Mouse (Mus musculus) cortical plate, adult 2 months (tissue): ENCODE results near the gene Asf1b. TPM values are rescaled to one million over a fixed set of nuclear protein-coding genes. Genes with fewer than 3 reads are reported as not detected.

Source experiments
- H3K27ac ChIP-seq: fragments of 200-500 bp; 2 replicates; pipeline ENCODE4 v1.5.1; 2012; ENCODE audit warnings: low read length, control low read depth, inconsistent platforms; ENCODE audit not compliant: insufficient read depth
- H3K4me1 ChIP-seq: fragments of 200-500 bp; 2 replicates; pipeline ENCODE4 v1.6.1; 2011; ENCODE audit warnings: low read length; ENCODE audit not compliant: control insufficient read depth, insufficient read depth
- H3K4me3 ChIP-seq: fragments of 200-500 bp; 2 replicates; pipeline ENCODE4 v1.5.1; 2011; ENCODE audit warnings: mild to moderate bottlenecking, low read length, control low read depth; ENCODE audit not compliant: insufficient read depth
- CTCF ChIP-seq: fragments of 200-500 bp; IDR thresholded peaks from 2 replicates; pipeline ENCODE4 v1.5.1; 2011; ENCODE audit warnings: mild to moderate bottlenecking, control low read depth, low read length; ENCODE audit not compliant: insufficient read depth; ENCODE audit errors: extremely low read depth
- POLR2A ChIP-seq: fragments of 200-500 bp; IDR thresholded peaks from 2 replicates; pipeline ENCODE4 v1.6.1; 2011; ENCODE audit warnings: mild to moderate bottlenecking, low read length, control low read depth; ENCODE audit not compliant: insufficient read depth; ENCODE audit errors: extremely low read depth
- polyA plus RNA-seq: library from polyadenylated mRNA; depleted of rRNA; stranded (reverse); fragments of >200 nt; gene quantifications from 2 replicates; pipeline ENCODE4 v1.2.3, GENCODE M21; 2012; rRNA removed

Gene Asf1b
- polyA plus RNA-seq = 1.2 and 1.4 TPM in 2 replicates

DNA sequence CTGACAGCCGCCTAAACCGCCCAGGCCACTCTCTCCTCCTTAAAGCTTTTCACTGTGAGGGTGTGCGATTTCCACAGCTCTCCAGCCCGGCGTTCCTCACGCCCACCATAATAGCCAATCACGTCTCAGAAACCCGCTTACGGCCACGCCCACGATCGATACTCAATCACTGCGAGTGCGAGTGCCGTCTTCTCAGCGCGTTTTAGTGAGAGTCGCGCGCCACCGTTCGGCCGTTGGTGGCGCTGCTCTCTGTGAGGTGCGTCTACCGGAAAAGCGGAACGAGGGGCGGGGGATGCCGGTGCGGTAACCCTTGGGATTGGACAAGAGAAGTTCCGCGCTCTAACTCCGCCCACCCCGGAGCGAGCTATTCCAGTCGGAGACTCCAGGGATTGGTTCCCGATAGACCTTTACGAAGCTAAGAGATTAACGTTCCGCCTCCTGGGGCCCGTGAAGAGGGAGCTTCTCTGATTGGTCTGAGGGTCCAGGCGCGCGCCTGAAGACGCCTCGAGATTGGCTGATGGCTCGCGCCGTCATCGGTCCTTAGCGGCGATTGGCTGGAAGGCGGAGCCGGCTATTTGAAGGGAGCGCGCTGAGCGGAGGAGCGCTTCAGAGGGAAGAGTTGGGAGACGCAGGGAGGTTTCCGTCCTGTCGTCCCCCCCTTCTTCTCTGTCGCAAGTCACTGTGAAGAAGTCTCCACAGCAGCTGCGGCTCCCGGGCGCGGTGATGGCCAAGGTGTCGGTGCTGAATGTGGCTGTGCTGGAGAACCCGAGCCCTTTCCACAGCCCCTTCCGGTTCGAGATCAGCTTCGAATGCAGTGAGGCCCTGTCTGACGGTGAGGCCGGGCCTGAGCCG lies at the start of gene Asf1b, which contains the start of gene Gm10644:
Asf1b (plus strand) TSS at position 402 of the 852 bp plus-strand sequence.
Gm10644 (minus strand) TSS at position 100 of the 852 bp plus-strand sequence.
- no peaks in the 10 kb centered on the region for H3K4me1 ChIP-seq
- TF ChIP-seq POLR2A (peak; percentile 44; the same call in 1 of the 2 replicates), CTCF (peak; percentile 79)
- H3K4me3 ChIP-seq = peak within 1 kb of the TSS; percentile 38
- H3K27ac ChIP-seq = no peak within 1 kb of the TSS

DNA sequence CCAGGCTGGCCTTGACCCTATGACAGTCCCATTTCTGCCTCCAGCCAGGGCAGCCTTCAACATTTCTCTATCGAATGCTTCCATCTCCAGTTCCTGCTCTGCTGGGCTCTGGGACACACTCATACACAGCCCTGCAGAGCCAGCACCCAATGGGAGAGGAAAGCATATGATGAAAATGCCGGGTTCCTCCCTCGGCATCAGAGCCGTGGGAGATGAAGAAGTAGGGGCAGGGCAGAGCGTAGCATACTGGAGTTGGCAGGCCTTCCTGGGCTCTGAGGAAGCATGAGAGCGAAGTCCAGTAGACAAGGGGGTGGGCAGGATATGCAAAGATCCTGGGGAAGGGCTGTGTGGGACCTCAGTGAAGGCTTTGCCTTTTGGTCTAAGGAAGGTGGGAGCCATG lies 46.7 kb upstream of the Asf1b start:
- Histone ChIP-seq H3K4me3 (no peak overlapping the region), H3K27ac (0 out of 2 replicates have a peak overlapping the region, but pooled peaks have one; percentile 63), H3K4me1 (peaks cover 18% of the 10 kb centered on the region)
- TF ChIP-seq CTCF (no peak), POLR2A (no peak)

DNA sequence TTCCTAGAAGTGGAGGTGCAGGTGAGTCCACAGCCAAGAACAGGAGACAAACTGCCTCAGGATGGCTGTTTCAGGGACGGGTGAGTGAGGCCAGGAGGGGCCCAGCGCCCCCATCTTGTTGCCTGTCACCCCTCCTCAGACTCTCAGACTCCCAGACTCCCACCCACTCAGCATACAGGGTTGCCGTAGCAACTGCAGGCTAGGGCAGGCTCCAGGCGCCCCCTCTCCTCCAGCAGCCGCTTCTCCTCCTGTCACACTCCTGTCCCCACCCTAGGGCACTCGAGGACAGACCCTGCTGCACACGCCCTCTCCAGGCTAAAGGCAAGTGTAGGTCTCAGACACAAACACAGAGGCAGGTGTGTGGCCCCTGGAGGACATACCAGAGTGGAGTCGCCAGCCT lies 46.0 kb upstream of the Asf1b start:
- Histone ChIP-seq H3K4me1 (peaks cover 14% of the 10 kb centered on the region), H3K4me3 (no peak overlapping the region), H3K27ac (peak overlapping the region; percentile 75)
- TF ChIP-seq POLR2A (no peak), CTCF (no peak)

DNA sequence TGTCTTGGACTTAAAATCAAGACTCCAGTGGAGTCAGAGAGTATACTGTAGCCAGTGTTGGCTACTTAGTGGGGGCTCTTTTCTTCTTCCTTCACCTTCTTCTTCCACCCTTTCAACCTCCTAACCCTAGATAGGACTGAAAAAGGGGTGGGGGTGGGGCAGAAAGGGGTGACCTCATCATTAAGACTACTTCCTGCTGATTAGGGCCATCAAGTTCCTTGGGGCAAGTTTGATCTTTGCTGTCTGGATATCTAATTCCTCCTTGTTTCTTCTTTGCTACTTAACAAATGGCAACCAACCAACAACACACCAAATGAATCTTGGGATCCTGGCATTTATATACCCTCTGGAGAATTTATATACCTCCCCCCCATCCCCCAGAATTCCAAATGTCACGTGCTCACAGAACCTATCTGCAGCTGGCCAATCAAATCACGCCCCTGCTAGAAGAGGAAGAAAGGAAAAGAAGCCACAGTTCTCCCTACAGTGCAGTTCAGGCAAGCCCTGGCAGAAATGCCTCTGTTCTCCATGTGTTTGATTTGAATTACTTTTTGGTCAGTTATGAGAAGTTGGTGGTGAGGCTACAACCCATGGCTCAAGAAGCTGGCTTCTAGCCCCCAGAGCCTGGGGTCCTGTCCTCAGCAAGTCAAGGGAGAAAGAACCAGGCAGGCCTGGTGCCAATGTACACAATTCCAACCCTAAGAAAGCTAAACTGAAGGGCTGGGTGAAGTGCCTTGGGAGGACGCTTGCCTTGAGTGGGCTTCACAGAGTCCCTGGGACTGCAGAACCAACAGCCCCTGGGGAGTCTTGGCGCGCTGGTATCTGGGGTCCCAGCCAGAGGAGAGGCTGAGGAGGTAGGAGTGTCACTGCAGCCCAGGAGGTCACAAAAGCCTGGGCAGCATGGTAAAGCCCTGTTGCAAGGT lies 43.2 kb upstream of the Asf1b start:
- TF ChIP-seq POLR2A (no peak), CTCF (no peak)
- Histone ChIP-seq H3K4me1 (peaks cover 24% of the 10 kb centered on the region), H3K27ac (no peak overlapping the region), H3K4me3 (no peak overlapping the region)

DNA sequence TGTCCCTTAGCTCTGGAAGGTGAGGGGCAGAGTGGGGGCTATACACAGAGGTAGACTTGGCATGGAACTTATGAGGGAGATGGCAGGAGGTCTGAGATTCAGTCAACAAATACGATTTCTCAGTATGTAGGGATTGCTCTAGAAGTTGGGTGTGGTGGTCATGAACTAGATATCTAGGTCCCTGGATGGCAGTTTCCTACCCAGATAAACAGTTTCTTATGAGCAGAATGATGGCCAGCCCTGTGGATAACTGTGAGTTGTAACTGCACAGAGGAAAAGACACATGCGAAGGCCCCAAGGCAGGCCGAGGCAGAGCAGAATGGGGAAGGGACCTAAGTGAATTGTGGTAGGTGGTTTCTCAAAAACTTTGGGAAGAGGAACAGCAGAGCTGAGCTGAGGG lies 41.1 kb upstream of the Asf1b start:
- H3K27ac ChIP-seq = 0 out of 2 replicates have a peak overlapping the region, but pooled peaks have one; percentile 70
- no peak overlapping the region for H3K4me3 ChIP-seq
- peaks cover 24% of the 10 kb centered on the region for H3K4me1 ChIP-seq
- TF ChIP-seq CTCF = no peak
- no peak for TF ChIP-seq POLR2A

DNA sequence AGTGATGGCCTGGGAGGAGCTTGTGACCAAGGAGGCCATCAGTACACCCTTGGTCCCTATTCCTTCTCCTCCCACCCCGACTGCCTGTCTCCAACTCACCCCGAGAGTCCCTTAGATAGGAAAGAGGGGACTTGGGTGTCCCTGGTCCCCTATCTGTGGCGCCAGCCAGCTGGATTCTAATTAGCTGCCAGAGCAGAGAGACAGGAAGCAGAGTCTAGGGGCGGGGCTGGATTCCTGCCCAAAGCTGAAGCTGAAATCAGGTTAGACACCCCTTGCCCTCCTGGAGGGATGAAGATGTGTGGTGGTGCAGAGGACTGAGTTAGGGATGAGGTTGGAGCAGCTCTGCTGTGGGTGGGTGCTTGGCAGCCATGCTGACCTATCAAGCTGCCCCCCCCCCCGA lies 40.4 kb upstream of the Asf1b start:
- no peak overlapping the region for H3K4me3 ChIP-seq
- H3K4me1 ChIP-seq = peaks cover 21% of the 10 kb centered on the region
- TF ChIP-seq CTCF = no peak
- no peak for TF ChIP-seq POLR2A
- peak overlapping the region; percentile 70 for H3K27ac ChIP-seq

DNA sequence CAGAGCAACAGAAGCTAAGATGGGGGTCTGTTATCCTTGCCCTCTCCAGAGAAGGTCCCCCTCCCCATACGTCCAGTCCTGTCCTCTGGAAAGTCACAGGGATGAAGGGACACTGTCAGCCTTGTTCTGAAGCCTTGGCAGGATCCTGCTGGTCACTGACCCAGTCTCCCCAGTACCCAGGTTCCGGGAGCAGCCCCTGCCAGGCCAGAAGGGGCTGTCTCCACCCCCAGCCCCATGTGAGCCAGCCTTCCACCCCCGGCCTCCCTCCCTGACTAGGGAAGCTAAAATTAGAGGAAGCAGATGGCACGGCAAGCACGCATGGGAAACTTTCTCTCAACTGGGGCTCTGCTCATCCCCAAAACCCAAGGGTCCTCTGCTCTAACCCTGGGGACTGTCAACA lies 39.3 kb upstream of the Asf1b start:
- peaks cover 21% of the 10 kb centered on the region for H3K4me1 ChIP-seq
- 0 out of 2 replicates have a peak overlapping the region, but pooled peaks have one; percentile 4 for H3K4me3 ChIP-seq
- no peak for TF ChIP-seq POLR2A
- peak overlapping the region; percentile 70 for H3K27ac ChIP-seq

DNA sequence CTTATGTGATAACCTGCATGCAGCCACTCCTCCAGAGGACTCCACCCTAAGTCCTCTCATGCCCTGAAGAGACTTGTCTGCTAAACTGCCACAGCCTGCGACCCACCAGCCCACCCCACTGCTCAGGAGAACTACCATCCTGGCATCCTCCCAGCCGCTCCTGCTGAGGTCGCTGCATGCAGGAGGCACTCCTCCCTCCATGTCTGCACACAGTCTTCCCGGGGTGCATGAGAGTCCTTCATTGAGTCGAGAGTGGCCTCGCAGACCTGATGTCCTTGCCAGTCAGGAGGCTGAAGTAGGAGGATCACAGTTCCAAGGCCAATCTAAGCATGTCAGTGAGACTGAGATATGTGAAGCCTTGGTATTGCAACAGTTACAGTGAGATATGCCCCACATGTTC lies 37.7 kb upstream of the Asf1b start:
- Histone ChIP-seq H3K4me1 (peaks cover 23% of the 10 kb centered on the region), H3K27ac (no peak overlapping the region), H3K4me3 (no peak overlapping the region)
- TF ChIP-seq POLR2A (no peak), CTCF (no peak)

DNA sequence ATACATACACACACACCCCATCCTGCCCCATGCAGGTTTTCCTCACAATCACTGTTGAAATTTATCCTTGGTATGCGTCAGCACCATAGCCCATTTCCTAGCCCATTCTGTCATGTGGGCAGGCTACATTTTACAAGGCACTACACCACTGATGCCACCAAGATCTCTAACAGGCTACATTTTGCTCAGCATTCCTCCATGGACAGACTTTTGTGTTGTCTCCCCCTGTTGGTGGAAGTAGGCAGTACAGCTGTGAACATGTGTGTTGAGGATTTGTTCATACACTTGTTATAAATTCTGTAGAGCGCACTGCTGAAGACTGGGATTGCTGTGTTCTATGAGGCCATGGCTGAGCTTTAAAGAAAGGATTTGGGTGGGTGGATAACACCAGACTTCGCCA lies 33.7 kb upstream of the Asf1b start:
- TF ChIP-seq CTCF (peak; percentile 87), POLR2A (no peak)
- Histone ChIP-seq H3K27ac (no peak overlapping the region), H3K4me1 (peaks cover 8% of the 10 kb centered on the region), H3K4me3 (no peak overlapping the region)

DNA sequence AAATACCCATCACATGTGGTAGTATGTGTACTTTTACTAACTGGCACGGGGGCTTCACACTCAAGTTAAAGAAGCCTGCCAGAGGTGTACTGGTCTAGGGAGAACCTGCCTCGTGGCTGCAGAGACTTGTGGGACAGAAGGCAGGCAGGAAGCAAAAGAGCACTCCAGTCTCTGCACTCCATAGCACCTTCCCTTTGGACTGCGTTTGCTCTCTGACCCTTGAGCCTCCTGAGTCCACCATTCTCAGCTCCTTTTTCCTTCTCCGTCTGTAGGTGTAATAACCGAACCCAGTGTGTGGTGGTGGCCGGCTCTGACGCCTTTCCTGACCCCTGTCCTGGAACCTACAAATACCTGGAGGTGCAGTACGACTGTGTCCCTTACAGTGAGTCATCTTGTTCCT lies 32.6 kb upstream of the Asf1b start:
- H3K4me1 ChIP-seq = peaks cover 2% of the 10 kb centered on the region; the same call in 1 of the 2 replicates
- H3K4me3 ChIP-seq = no peak overlapping the region
- TF ChIP-seq CTCF = no peak
- no peak for TF ChIP-seq POLR2A
- H3K27ac ChIP-seq = no peak overlapping the region
